Mouse (Mus musculus) myocyte (in vitro differentiated cells): ENCODE data around the gene Yes1. TPM values are rescaled to one million over a fixed set of nuclear protein-coding genes. Genes with fewer than 3 reads are reported as not detected.

Experiments used
- H3K27me3 ChIP-seq: one replicate; pipeline ENCODE4 v1.6.1; 2011; ENCODE audit not compliant: control insufficient read depth, insufficient read depth, insufficient read length
- H3K36me3 ChIP-seq: one replicate; pipeline ENCODE4 v1.6.1; 2011; ENCODE audit not compliant: control insufficient read depth, insufficient read depth
- H3K4me2 ChIP-seq: one replicate; pipeline ENCODE4 v1.6.1; 2011; ENCODE audit warnings: low read depth, control low read depth
- H3K4me3 ChIP-seq: one replicate; pipeline ENCODE4 v1.5.1; 2011; ENCODE audit warnings: mild to moderate bottlenecking, control low read depth, moderate library complexity
- H3K79me2 ChIP-seq: one replicate; pipeline ENCODE4 v1.6.1; 2011; ENCODE audit not compliant: control insufficient read depth, insufficient read depth
- H3ac ChIP-seq: one replicate; pipeline ENCODE4 v1.6.1; 2011; ENCODE audit not compliant: control insufficient read depth, insufficient read length
- CEBPB ChIP-seq: IDR thresholded peaks from 2 replicates; pipeline ENCODE4 v1.6.1; 2011; ENCODE audit warnings: mild to moderate bottlenecking, moderate library complexity; ENCODE audit not compliant: poor library complexity, insufficient read depth, severe bottlenecking
- E2F4 ChIP-seq: IDR thresholded peaks from one replicate; pipeline ENCODE4 v1.6.1; 2011; ENCODE audit warnings: mild to moderate bottlenecking, control low read depth, moderate library complexity; ENCODE audit not compliant: insufficient read depth
- MAX ChIP-seq: IDR thresholded peaks from one replicate; pipeline ENCODE4 v1.6.1; 2011; ENCODE audit warnings: low read depth, mild to moderate bottlenecking, control low read depth
- MYOD1 ChIP-seq, 3 experiments: IDR thresholded peaks; one replicate each; pipeline ENCODE4 v1.6.1; 2011; ENCODE audit warnings: control low read depth in 2 of 3, low read depth in 2 of 3, mild to moderate bottlenecking in 2 of 3, moderate library complexity in 1 of 3; ENCODE audit not compliant: insufficient read length in 2 of 3, control insufficient read depth in 1 of 3
- MYOG ChIP-seq, 3 experiments: IDR thresholded peaks; one replicate each; pipeline ENCODE4 v1.6.1; 2011; ENCODE audit warnings: control low read depth in 2 of 3, low read depth in 2 of 3, mild to moderate bottlenecking in 2 of 3; ENCODE audit not compliant: insufficient read length in 2 of 3, control insufficient read depth in 1 of 3, insufficient read depth in 1 of 3
- POLR2A ChIP-seq: IDR thresholded peaks from one replicate; pipeline ENCODE4 v1.6.1; 2011; ENCODE audit warnings: low read depth, mild to moderate bottlenecking, control low read depth, moderate library complexity; ENCODE audit not compliant: insufficient read length
- POLR2AphosphoS2 ChIP-seq: IDR thresholded peaks from one replicate; pipeline ENCODE4 v1.6.1; 2011; ENCODE audit warnings: low read depth, control low read depth; ENCODE audit not compliant: insufficient read length
- REST ChIP-seq: IDR thresholded peaks from one replicate; pipeline ENCODE4 v1.6.1; 2011; ENCODE audit warnings: mild to moderate bottlenecking, control low read depth, moderate library complexity; ENCODE audit not compliant: insufficient read depth, insufficient read length
- SRF ChIP-seq: IDR thresholded peaks from one replicate; pipeline ENCODE4 v1.6.1; 2011; ENCODE audit warnings: low read depth; ENCODE audit not compliant: control insufficient read depth, insufficient read length
- TCF12 ChIP-seq: IDR thresholded peaks from one replicate; pipeline ENCODE4 v1.6.1; 2011; ENCODE audit warnings: mild to moderate bottlenecking, control low read depth; ENCODE audit not compliant: poor library complexity, insufficient read depth, severe bottlenecking
- TCF3 ChIP-seq: IDR thresholded peaks from one replicate; pipeline ENCODE4 v1.6.1; 2011; ENCODE audit warnings: low read depth, control low read depth; ENCODE audit not compliant: insufficient read length
- USF1 ChIP-seq: IDR thresholded peaks from one replicate; pipeline ENCODE4 v1.6.1; 2011; ENCODE audit warnings: low read depth, mild to moderate bottlenecking, control low read depth, moderate library complexity
- polyA plus RNA-seq: library from polyadenylated mRNA; unstranded; fragments of >200 nt; fragmentation: generic; extraction: Trizol; gene quantifications from one replicate; pipeline ENCODE4 v1.2.1, GENCODE M21; 2012; ENCODE audit warnings: missing spikeins

The Yes1 gene
- polyA plus RNA-seq, 1 experiment = 3.3 TPM

DNA sequence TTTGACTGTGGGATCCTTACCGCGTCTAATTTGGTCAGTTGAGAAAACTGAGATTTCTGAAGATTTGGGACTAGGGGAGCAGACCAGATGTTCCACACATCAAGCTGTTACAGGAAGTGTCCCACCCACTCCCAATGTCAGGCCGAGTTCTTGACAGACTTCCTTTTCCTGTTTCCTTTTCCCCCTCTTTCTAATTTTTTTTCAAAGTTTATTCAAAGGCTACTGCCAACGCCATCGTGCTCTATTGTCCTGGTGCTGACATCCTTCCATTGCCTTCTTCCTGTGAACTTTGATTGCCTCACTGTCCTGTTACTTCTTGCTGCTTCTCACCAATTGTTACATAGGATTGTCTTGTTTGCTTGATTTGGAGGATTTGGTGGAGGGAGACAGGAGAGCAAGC is 16.6 kb upstream of the Yes1 start:
- TF ChIP-seq USF1 = no peak
- TF ChIP-seq TCF3 = no peak
- no peak for TF ChIP-seq CEBPB
- no peak for TF ChIP-seq MYOD1 (IDR thresholded peaks at IDR 0.05; ENCODE audit: control insufficient read depth in 1 of 3, insufficient read length in 2 of 3, low read depth in 2 of 3)
- no peak for TF ChIP-seq TCF12
- TF ChIP-seq REST = no peak
- TF ChIP-seq MYOG (IDR thresholded peaks at IDR 0.05; ENCODE audit: control insufficient read depth in 1 of 3, insufficient read depth in 1 of 3, insufficient read length in 2 of 3, low read depth in 2 of 3) = no peak
- TF ChIP-seq MAX = no peak
- TF ChIP-seq E2F4 = no peak
- Histone ChIP-seq H3ac (no peak overlapping the region), H3K4me3 (no peak overlapping the region), H3K4me2 (no peak overlapping the region), H3K79me2 (no peaks in the 10 kb centered on the region), H3K27me3 (no peaks in the 10 kb centered on the region), H3K36me3 (no peaks in the 10 kb centered on the region)

DNA sequence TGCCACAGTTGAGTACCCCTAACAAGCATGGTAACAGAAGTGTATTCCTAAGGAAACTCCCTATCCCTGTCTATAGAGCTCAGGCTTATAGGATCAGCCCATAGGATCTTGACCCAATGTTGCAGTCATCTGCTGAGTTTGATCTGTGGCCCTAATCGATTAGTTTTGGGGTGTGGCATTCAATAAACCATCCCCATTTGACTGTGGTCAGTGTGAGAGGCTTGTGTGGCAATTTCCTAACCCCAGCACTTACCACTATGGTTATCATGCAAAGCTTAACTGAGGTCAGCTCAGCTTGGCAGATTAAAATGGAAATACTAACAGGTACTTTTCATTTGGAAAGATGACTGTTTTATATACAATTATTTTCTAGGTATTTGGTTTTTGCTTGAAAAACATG is 5.1 kb upstream of the Yes1 start:
- H3K27me3 ChIP-seq = peaks cover under 1% of the 10 kb centered on the region
- no peak overlapping the region for H3ac ChIP-seq
- TF ChIP-seq TCF3 = no peak
- TF ChIP-seq TCF12 = no peak
- TF ChIP-seq MYOG (IDR thresholded peaks at IDR 0.05; ENCODE audit: control insufficient read depth in 1 of 3, insufficient read depth in 1 of 3, insufficient read length in 2 of 3, low read depth in 2 of 3) = no peak
- TF ChIP-seq MYOD1 (IDR thresholded peaks at IDR 0.05; ENCODE audit: control insufficient read depth in 1 of 3, insufficient read length in 2 of 3, low read depth in 2 of 3) = no peak
- TF ChIP-seq REST = no peak
- no peak for TF ChIP-seq CEBPB
- no peak for TF ChIP-seq E2F4
- no peak for TF ChIP-seq SRF
- no peak for TF ChIP-seq USF1
- no peak for TF ChIP-seq POLR2AphosphoS2
- no peak for TF ChIP-seq POLR2A
- no peak for TF ChIP-seq MAX
- H3K4me3 ChIP-seq = no peak overlapping the region
- no peaks in the 10 kb centered on the region for H3K36me3 ChIP-seq
- no peak overlapping the region for H3K4me2 ChIP-seq
- no peaks in the 10 kb centered on the region for H3K79me2 ChIP-seq

- Histone ChIP-seq H3K4me3 (no peak overlapping the region), H3K4me2 (peak overlapping the region; percentile 12), H3K79me2 (peaks cover 7% of the 10 kb centered on the region), H3ac (no peak overlapping the region), H3K36me3 (no peaks in the 10 kb centered on the region), H3K27me3 (no peaks in the 10 kb centered on the region)
- TF ChIP-seq REST (no peak), TCF3 (no peak), POLR2AphosphoS2 (no peak), SRF (no peak), TCF12 (no peak), E2F4 (no peak), MYOD1 (IDR thresholded peaks at IDR 0.05; ENCODE audit: control insufficient read depth in 1 of 3, insufficient read length in 2 of 3, low read depth in 2 of 3) (no peak)
Measured at GRCm38 (mm10) chr5:32607776-32608355, 3.1 kb upstream of the Yes1 start.

DNA sequence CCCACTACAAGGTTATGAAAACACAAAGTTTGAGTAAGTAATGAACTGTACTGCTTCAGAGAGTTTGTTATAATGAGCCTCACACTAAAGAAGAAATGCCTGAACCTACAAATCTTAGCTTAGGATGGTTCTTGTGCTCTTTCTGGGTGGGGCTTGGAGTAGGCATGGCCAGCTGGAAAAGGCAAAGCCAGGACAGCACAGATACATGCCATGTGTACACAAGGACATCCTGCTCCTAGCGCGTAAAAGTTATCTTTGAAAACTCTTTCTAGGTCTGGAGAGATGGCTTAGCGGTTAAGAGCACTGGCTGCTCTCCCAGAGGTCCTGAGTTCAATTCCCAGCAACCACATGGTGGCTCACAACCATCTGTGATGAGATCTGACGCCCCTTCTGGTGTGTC is 2.5 kb upstream of the Yes1 start:
- Histone ChIP-seq H3ac (no peak overlapping the region), H3K36me3 (no peaks in the 10 kb centered on the region), H3K79me2 (peaks cover 13% of the 10 kb centered on the region), H3K27me3 (no peaks in the 10 kb centered on the region), H3K4me3 (no peak overlapping the region), H3K4me2 (peak overlapping the region; percentile 12)
- TF ChIP-seq POLR2A (no peak), MYOG (IDR thresholded peaks at IDR 0.05; ENCODE audit: control insufficient read depth in 1 of 3, insufficient read depth in 1 of 3, insufficient read length in 2 of 3, low read depth in 2 of 3) (no peak), MAX (no peak), TCF3 (no peak), USF1 (no peak), E2F4 (no peak), REST (no peak), POLR2AphosphoS2 (no peak), CEBPB (no peak), SRF (no peak), MYOD1 (IDR thresholded peaks at IDR 0.05; ENCODE audit: control insufficient read depth in 1 of 3, insufficient read length in 2 of 3, low read depth in 2 of 3) (no peak)

GRCm38 (mm10) chr5:32610064-32610800 is 739 bp upstream of the Yes1 start:
- H3K36me3 ChIP-seq = no peaks in the 10 kb centered on the region
- peak overlapping the region; percentile 89 for H3K4me2 ChIP-seq
- peak overlapping the region; percentile 59 for H3ac ChIP-seq
- H3K4me3 ChIP-seq = peak overlapping the region; percentile 53
- peak; percentile 3 for TF ChIP-seq POLR2AphosphoS2
- no peak for TF ChIP-seq USF1
- H3K27me3 ChIP-seq = no peaks in the 10 kb centered on the region
- H3K79me2 ChIP-seq = peaks cover 14% of the 10 kb centered on the region
